25 mouse cellular contexts compared by ENCODE assay signal in genomic region chr7:132031940-132032531, GRCm38 (mm10).
DNase-seq lines count a peak whose midpoint lies in the region; ATAC-seq and TF ChIP-seq lines count a peak whose summit lies in the region.
"Had no signal": no experiment of that assay in that cellular context is flagged by ENCODE, and none has a peak within 500 bp of the region (broad histone marks: within the 10 kb centered on the region; RNA-seq: fewer than 3 reads in every experiment).

No protein-coding gene starts in this region.

- peaks cover 11% of the 10 kb centered on the region for H3K4me1 ChIP-seq in forebrain, embryonic 15.5 days
- peaks cover 6% of the 10 kb centered on the region for H3K4me1 ChIP-seq in forebrain, postnatal 0 days (ENCODE audit: insufficient read depth)
- no peaks in the 10 kb centered on the region for H3K4me1 ChIP-seq in stomach, postnatal 0 days (replicated peaks; ENCODE audit: control insufficient read depth, insufficient read depth)
- H3K4me1 ChIP-seq: heart, embryonic 15.5 days; stomach, embryonic 15.5 days had no signal

- no peak for TF ChIP-seq CTCF in forebrain, postnatal 0 days (IDR thresholded peaks at IDR 0.05; ENCODE audit: low read depth)
- no peak for TF ChIP-seq CTCF in stomach, postnatal 0 days (IDR thresholded peaks at IDR 0.05; ENCODE audit: low read depth)

- no peaks in the 10 kb centered on the region for H3K27me3 ChIP-seq in forebrain, embryonic 15.5 days
- H3K27me3 ChIP-seq in forebrain, postnatal 0 days (ENCODE audit: insufficient read depth, low read length) = no peaks in the 10 kb centered on the region
- no peaks in the 10 kb centered on the region for H3K27me3 ChIP-seq in stomach, postnatal 0 days (ENCODE audit: control insufficient read depth, insufficient read depth, low read length)
- H3K27me3 ChIP-seq: midbrain, embryonic 12.5 days; stomach, embryonic 15.5 days had no signal

- no peak for TF ChIP-seq EP300 in stomach, postnatal 0 days (optimal IDR thresholded peaks at IDR 0.05)

- 41% methylated on average over 6 of the region's 6 CpGs for WGBS in forebrain, embryonic 15.5 days
- 39% methylated on average over 6 of the region's 6 CpGs for WGBS in forebrain, postnatal 0 days
- 48% methylated on average over 6 of the region's 6 CpGs for WGBS in stomach, postnatal 0 days

- H3K9ac ChIP-seq in forebrain, embryonic 15.5 days (replicated peaks) = no peak overlapping the region
- no peak overlapping the region for H3K9ac ChIP-seq in forebrain, postnatal 0 days
- no peak overlapping the region for H3K9ac ChIP-seq in stomach, postnatal 0 days (ENCODE audit: low read length)
- H3K9ac ChIP-seq: embryonic facial prominence, embryonic 13.5 days; heart, embryonic 15.5 days; midbrain, embryonic 12.5 days; stomach, embryonic 15.5 days had no signal

- H3K36me3 ChIP-seq in forebrain, embryonic 15.5 days = no peaks in the 10 kb centered on the region
- no peaks in the 10 kb centered on the region for H3K36me3 ChIP-seq in forebrain, postnatal 0 days (ENCODE audit: insufficient read depth)
- H3K36me3 ChIP-seq in stomach, postnatal 0 days (ENCODE audit: control insufficient read depth, insufficient read depth, low read length) = no peaks in the 10 kb centered on the region
- H3K36me3 ChIP-seq: embryonic facial prominence, embryonic 13.5 days; heart, embryonic 15.5 days; midbrain, embryonic 12.5 days; stomach, embryonic 15.5 days had no signal

- no peak; the same call in 1 of the 2 replicates for ATAC-seq in forebrain, embryonic 15.5 days (replicated peaks)
- ATAC-seq in forebrain, postnatal 0 days = no peak
- no peak for ATAC-seq in stomach, postnatal 0 days (ENCODE audit: low FRiP score, low TSS enrichment)

- no peak overlapping the region for H3K4me2 ChIP-seq in forebrain, embryonic 15.5 days (replicated peaks)
- no peak overlapping the region for H3K4me2 ChIP-seq in forebrain, postnatal 0 days (ENCODE audit: low read depth)
- H3K4me2 ChIP-seq in stomach, postnatal 0 days (replicated peaks; ENCODE audit: low read depth) = no peak overlapping the region
- H3K4me2 ChIP-seq: embryonic facial prominence, embryonic 13.5 days; heart, embryonic 15.5 days; liver, embryonic 11.5 days; midbrain, embryonic 12.5 days; stomach, embryonic 15.5 days had no signal

- peak overlapping the region; percentile 40; the same call in 1 of the 2 replicates for H3K27ac ChIP-seq in forebrain, embryonic 15.5 days (replicated peaks)
- H3K27ac ChIP-seq in forebrain, postnatal 0 days (ENCODE audit: low read depth, low read length) = no peak overlapping the region
- H3K27ac ChIP-seq in stomach, postnatal 0 days (replicated peaks) = no peak overlapping the region
- H3K27ac ChIP-seq: embryonic facial prominence, embryonic 13.5 days; heart, adult 2 months; heart, embryonic 15.5 days; midbrain, embryonic 12.5 days; stomach, embryonic 15.5 days had no signal

- H3K9me3 ChIP-seq in forebrain, embryonic 15.5 days = no peaks in the 10 kb centered on the region
- no peaks in the 10 kb centered on the region for H3K9me3 ChIP-seq in forebrain, postnatal 0 days (ENCODE audit: low read length)
- no peaks in the 10 kb centered on the region for H3K9me3 ChIP-seq in stomach, postnatal 0 days (ENCODE audit: control insufficient read depth, low read length)
- H3K9me3 ChIP-seq: embryonic facial prominence, embryonic 13.5 days; heart, embryonic 15.5 days; midbrain, embryonic 12.5 days; stomach, embryonic 15.5 days had no signal

- DNase-seq in forebrain, postnatal 0 days = no peak
- peak; percentile 25 for DNase-seq in layer of hippocampus, adult 11-12 months (ENCODE audit: low spot score)
- no peak for DNase-seq in layer of hippocampus, adult 9-10 months (ENCODE audit: low spot score)
- peak; percentile 26 for DNase-seq in right cerebral cortex, adult 18-20 months
- DNase-seq in right cerebral cortex, postnatal 14 days = no peak
- DNase-seq in stomach, postnatal 0 days (ENCODE audit: low spot score) = peak; percentile 19
- DNase-seq in yolk sac, embryonic 10.5 days (ENCODE audit: low spot score) = no peak
- DNase-seq: adrenal gland, adult 8-10 months; cerebellum, adult 2 months; gastrocnemius, postnatal 10 days; heart, adult 2 months; kidney, adult 18-20 months; kidney, postnatal 10 days; lung, adult 2 months; lung, postnatal 36 days; retina, postnatal 1 day; spleen, adult 18-20 months; thymus, postnatal 14 days had no signal

- H3K4me3 ChIP-seq in forebrain, embryonic 15.5 days = no peak overlapping the region
- H3K4me3 ChIP-seq in forebrain, postnatal 0 days (ENCODE audit: low read depth, low read length) = no peak overlapping the region
- H3K4me3 ChIP-seq in stomach, postnatal 0 days (ENCODE audit: low read depth, low read length) = no peak overlapping the region
- H3K4me3 ChIP-seq: embryonic facial prominence, embryonic 13.5 days; heart, adult 2 months; heart, embryonic 15.5 days; midbrain, embryonic 12.5 days; myocyte; stomach, embryonic 15.5 days had no signal

Comparison
In these comparisons a context has a peak if more than half of its experiments do, and no peak if none do; other contexts are left out.
1. DNase-seq: peak in layer of hippocampus, adult 11-12 months (single experiment), right cerebral cortex, adult 18-20 months (single experiment) and stomach, postnatal 0 days (single experiment); none in forebrain, postnatal 0 days (single experiment), layer of hippocampus, adult 9-10 months (single experiment), right cerebral cortex, postnatal 14 days (single experiment) and yolk sac, embryonic 10.5 days (single experiment).